Mouse (Mus musculus) heart, embryonic 12.5 days (tissue): Measurements from ENCODE around the gene Hspe1. TPM values are rescaled to one million over a fixed set of nuclear protein-coding genes. Genes with fewer than 3 reads are reported as not detected.
A peak's percentile ranks its signal among the peaks of the same experiment; 100 is the strongest.
"Not testable (repeated sequence)": the region's sequence is repeated elsewhere in the genome, so short reads cannot be mapped to it uniquely, and the experiment has no call there.

Experiments used
- ATAC-seq: fragments of 200-750 bp; cut with Nextera tagmentation; 2 replicates; pipeline ENCODE4 v1.8.0; 2017; ENCODE audit warnings: moderate TSS enrichment, moderate library complexity; ENCODE audit not compliant: insufficient number of reproducible peaks, low FRiP score
- H3K27ac ChIP-seq: fragments of 300-500 bp; sonication (generic); 2 replicates; pipeline ENCODE4 v1.5.1; 2016; ENCODE audit warnings: mild to moderate bottlenecking, moderate library complexity; ENCODE audit not compliant: poor library complexity, severe bottlenecking
- H3K27me3 ChIP-seq: fragments of 300-500 bp; sonication (generic); replicated peaks from 2 replicates; pipeline ENCODE4 v1.6.1; 2016; ENCODE audit warnings: mild to moderate bottlenecking, moderate library complexity
- H3K36me3 ChIP-seq: fragments of 300-500 bp; sonication (generic); 2 replicates; pipeline ENCODE4 v1.6.1; 2016; ENCODE audit warnings: mild to moderate bottlenecking, moderate library complexity
- H3K4me1 ChIP-seq: fragments of 300-500 bp; sonication (generic); replicated peaks from 2 replicates; pipeline ENCODE4 v1.6.1; 2016; ENCODE audit warnings: mild to moderate bottlenecking
- H3K4me2 ChIP-seq: fragments of 300-500 bp; sonication (generic); 2 replicates; pipeline ENCODE4 v1.6.1; 2016; ENCODE audit warnings: mild to moderate bottlenecking, moderate library complexity
- H3K4me3 ChIP-seq: fragments of 300-500 bp; sonication (generic); 2 replicates; pipeline ENCODE4 v1.5.1; 2016; ENCODE audit warnings: mild to moderate bottlenecking
- H3K9ac ChIP-seq: fragments of 300-500 bp; sonication (generic); 2 replicates; pipeline ENCODE4 v1.6.1; 2016; ENCODE audit warnings: mild to moderate bottlenecking, moderate library complexity
- H3K9me3 ChIP-seq: fragments of 300-500 bp; sonication (generic); replicated peaks from 2 replicates; pipeline ENCODE4 v1.6.1; 2016; ENCODE audit warnings: mild to moderate bottlenecking, moderate library complexity
- WGBS: fragments of 180-500 bp; shearing (Covaris S2); methylation state at CpG from one replicate; pipeline ENCODE4 v1.1.7; 2016; 5-methylcytosine and 5-hydroxymethylcytosine counted together
- polyA plus RNA-seq: library from polyadenylated mRNA; unstranded; fragments of >200 nt; fragmentation: Nextera tagmentation; extraction: Ambion mirVana; gene quantifications from 2 replicates; pipeline ENCODE4 v1.2.1, GENCODE M21; 2016

Gene Hspe1
- polyA plus RNA-seq, 1 experiment from 2014 or later = 427 TPM

DNA sequence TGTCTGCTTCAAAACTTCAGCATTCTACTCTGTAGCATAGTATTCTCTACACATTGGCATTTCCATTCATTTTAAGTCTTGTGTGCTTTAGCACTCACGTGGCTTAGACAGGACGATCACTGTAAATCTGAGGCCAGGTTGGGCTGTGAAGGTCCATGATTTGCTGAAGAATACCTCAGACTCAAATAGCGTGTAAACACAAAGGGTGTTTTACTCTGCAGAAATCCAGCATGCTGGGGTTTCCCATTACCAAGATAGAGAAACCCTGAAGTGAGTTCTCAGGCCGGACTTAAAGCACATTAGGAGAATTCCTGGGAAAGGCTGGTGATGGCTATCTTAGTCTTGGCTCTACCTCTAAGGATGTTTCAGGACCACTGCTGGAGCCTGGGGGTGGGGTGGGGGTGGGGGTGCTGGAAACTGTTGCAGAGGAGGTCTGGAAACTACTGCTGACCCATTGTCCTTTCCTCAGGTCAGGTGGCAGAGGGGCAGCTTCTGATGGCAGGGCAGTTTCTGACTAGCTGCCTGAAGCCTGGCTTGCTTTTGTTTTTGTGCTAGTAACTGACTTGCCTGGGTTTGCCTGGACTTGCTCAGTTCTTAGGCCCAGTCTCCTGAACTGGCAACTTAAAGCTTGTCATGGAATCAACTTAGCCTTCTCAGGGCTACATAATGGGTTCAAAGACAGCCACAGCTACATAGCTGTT is 21.3 kb downstream of the Hspe1 start:
- Histone ChIP-seq H3K4me2 (no peak overlapping the region), H3K9ac (no peak overlapping the region), H3K4me3 (no peak overlapping the region), H3K9me3 (no peaks in the 10 kb centered on the region), H3K36me3 (no peaks in the 10 kb centered on the region), H3K27ac (no peak overlapping the region), H3K27me3 (no peaks in the 10 kb centered on the region), H3K4me1 (no peaks in the 10 kb centered on the region)
- 81% methylated on average over 4 of the region's 4 CpGs for WGBS
- ATAC-seq = no peak

DNA sequence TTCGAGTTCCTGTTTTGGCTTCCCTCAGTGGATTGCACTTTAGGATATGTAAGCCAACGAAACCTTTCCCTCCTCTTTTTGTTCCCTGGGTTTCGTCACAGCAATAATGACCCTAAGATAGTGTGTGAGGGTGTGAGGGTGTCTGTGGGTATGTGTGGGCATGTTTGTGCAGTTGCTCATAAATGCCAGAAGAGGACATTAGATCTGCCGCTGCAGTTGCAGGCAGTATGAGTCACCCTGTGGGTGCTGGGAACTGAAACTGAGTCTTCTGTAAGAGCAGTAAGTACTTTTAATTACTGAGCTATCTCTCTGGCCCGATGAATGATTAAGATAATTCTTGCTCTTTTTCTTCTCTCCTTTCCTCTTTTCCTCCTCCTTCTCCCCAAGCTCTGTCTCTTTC is 35.1 kb downstream of the Hspe1 start:
- no peak for ATAC-seq
- Histone ChIP-seq H3K4me2 (no peak overlapping the region), H3K27ac (no peak overlapping the region), H3K36me3 (no peaks in the 10 kb centered on the region), H3K27me3 (no peaks in the 10 kb centered on the region), H3K9ac (no peak overlapping the region), H3K4me1 (no peaks in the 10 kb centered on the region), H3K9me3 (no peaks in the 10 kb centered on the region), H3K4me3 (no peak overlapping the region)
- WGBS = 75% methylated on average over 5 of the region's 5 CpGs

DNA sequence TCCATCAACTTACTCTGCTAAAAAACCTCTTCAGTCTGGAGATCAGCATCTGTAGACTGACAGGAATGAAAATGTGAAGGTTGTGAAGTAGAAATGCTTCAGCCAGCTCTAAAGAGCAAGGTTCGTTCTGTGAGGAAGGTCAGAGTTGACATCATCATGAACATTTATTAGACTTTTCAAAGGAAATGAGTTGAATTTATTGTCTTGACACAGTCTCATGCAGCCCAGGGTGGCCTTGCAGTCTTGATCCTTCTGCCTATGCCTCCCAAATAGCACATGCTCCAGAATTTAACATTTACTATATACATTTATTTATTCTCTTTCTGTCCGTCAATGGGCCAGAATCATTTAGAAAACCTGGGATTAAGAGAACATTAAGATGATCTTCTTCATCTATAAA is 35.6 kb downstream of the Hspe1 start:
- 80% methylated on average over 2 of the region's 2 CpGs for WGBS
- no peak overlapping the region for H3K9ac ChIP-seq
- H3K4me3 ChIP-seq = no peak overlapping the region
- H3K27ac ChIP-seq = no peak overlapping the region
- no peak overlapping the region for H3K4me2 ChIP-seq
- no peaks in the 10 kb centered on the region for H3K9me3 ChIP-seq
- no peaks in the 10 kb centered on the region for H3K4me1 ChIP-seq
- no peaks in the 10 kb centered on the region for H3K36me3 ChIP-seq
- H3K27me3 ChIP-seq = no peaks in the 10 kb centered on the region
- ATAC-seq = no peak

DNA sequence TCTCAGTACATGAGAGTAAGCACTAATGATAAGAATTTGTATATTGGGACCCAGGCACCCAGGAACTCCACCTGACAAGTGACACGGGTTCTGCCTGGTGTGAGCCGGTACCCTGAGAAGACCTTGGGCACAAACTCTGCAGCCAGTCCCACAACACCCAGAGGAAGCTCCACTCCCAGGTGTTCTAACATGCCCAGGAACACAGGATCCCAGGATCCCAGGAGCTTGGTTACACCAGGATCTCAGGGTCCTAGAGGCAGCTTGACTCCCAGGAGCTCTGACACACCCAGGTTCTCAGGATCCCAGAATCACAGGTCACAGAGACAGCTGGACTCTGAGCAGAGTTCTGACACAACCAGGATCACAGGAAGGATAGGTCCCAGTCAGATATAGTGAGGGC is 36.2 kb downstream of the Hspe1 start:
- H3K9me3 ChIP-seq, H3K36me3 ChIP-seq, H3K4me2 ChIP-seq, H3K4me1 ChIP-seq, H3K4me3 ChIP-seq, H3K27me3 ChIP-seq, H3K9ac ChIP-seq, ATAC-seq, H3K27ac ChIP-seq: not testable (repeated sequence)
- 93% methylated on average over 2 of the region's 2 CpGs for WGBS

DNA sequence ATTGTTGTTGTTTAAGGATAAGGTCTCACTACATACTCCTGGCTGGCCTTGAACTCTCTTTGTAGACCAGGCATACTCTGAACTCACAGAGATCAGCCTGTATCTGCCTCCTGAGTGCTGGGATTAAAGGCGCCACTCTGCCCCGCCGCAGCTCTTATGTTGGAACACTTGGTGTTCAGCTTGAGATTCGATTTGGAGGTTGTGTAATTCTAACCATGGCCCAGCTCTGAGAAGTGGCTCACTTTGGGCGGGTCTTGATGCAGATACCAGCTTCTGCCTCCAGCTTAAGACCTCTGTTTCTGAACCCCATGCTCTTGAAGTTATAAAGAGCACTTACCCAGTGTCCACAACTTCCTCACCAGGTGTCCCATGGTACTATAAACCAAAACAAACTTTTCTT is 41.8 kb downstream of the Hspe1 start:
- Histone ChIP-seq H3K4me1 (peaks cover 11% of the 10 kb centered on the region), H3K9ac (no peak overlapping the region)

DNA sequence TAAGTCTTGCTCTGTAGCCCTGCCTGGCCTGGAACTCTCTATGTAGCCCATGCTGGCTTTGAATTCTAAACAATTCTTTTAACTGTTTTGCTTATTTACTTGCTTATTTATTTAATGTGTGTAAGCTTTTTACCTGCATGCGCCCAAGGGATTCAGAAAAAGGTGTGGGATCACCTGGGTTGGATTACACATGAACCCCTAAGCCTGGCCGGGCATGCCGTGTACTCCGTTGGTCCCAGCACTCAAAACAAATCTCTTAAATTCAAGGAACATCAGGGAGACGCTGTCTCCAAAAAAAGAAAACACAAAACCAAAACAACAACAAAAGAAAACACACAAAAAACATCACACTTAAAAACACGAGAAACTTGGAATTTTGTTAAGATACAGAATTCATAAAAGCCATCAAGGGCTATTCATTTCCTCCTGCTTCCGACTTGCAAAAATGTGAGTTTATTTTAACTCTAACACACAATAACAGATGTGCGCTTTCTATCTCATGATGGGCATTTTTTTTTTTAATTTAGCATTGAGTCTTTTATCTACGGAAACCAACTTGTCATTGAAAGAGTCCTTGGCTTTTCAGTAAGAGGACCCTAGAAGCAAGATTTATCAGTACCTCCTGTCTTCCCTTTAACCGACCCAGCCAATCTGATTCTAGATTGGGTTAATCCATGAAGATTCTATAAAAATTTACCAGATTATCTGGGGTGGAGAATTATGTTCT is 42.4 kb downstream of the Hspe1 start:
- H3K9ac ChIP-seq = peak overlapping the region; percentile 54
- 64% methylated on average over 10 of the region's 10 CpGs for WGBS
- H3K27ac ChIP-seq = peak overlapping the region; percentile 99
- no peak for ATAC-seq
- H3K36me3 ChIP-seq = 0 out of 2 replicates have a peak, but pooled peaks cover 3% of the 10 kb centered on the region
- peak overlapping the region; percentile 75 for H3K4me2 ChIP-seq
- H3K27me3 ChIP-seq = no peaks in the 10 kb centered on the region
- H3K4me1 ChIP-seq = peaks cover 11% of the 10 kb centered on the region
- H3K4me3 ChIP-seq = peak overlapping the region; percentile 100
- H3K9me3 ChIP-seq = no peaks in the 10 kb centered on the region

More for the DNA sequence above, 41.8 kb downstream of the Hspe1 start:
- no peak overlapping the region for H3K4me2 ChIP-seq
- H3K4me3 ChIP-seq = no peak overlapping the region
- 91% methylated on average over 5 of the region's 5 CpGs for WGBS
- no peak for ATAC-seq
- 0 out of 2 replicates have a peak, but pooled peaks cover 3% of the 10 kb centered on the region for H3K36me3 ChIP-seq
- H3K27ac ChIP-seq = no peak overlapping the region
- no peaks in the 10 kb centered on the region for H3K9me3 ChIP-seq
- no peaks in the 10 kb centered on the region for H3K27me3 ChIP-seq

DNA sequence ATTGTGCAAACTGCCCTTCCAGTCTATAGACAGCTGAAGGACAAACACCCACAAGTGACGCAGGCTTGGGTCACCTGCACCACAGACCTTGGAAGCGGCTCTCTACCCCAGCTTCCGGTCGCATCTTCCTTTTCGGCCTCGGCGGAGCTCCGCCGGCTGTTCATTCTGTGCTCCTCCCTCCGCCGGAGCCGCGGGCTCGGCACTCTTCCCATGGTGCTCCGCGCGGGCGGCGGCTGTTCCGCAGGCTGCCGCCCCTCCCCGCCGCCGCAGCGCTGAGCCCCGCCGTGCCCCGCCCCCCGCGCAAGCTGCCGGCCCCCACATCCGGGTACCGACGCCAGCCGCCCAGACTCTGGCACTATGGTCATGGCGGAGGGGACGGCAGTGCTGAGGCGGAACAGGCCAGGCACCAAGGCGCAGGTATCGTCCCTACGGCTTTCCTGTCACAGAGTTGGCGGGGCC is 43.0 kb downstream of the Hspe1 start, which contains the start of gene Mob4:
TSS of gene Mob4 (plus strand) at position 289 of the 459 bp plus-strand sequence.
- Histone ChIP-seq H3K27me3 (no peaks in the 10 kb centered on the region), H3K4me3 (peak within 1 kb of the TSS; percentile 100), H3K9me3 (no peaks in the 10 kb centered on the region), H3K4me2 (peak within 1 kb of the TSS; percentile 75), H3K27ac (peak within 1 kb of the TSS; percentile 99), H3K36me3 (peaks cover 7% of the 10 kb centered on the region), H3K4me1 (peaks cover 11% of the 10 kb centered on the region), H3K9ac (peak within 1 kb of the TSS; percentile 100)
- WGBS = under 1% methylated on average over 41 of the region's 42 CpGs
- ATAC-seq = peak; percentile 96

DNA sequence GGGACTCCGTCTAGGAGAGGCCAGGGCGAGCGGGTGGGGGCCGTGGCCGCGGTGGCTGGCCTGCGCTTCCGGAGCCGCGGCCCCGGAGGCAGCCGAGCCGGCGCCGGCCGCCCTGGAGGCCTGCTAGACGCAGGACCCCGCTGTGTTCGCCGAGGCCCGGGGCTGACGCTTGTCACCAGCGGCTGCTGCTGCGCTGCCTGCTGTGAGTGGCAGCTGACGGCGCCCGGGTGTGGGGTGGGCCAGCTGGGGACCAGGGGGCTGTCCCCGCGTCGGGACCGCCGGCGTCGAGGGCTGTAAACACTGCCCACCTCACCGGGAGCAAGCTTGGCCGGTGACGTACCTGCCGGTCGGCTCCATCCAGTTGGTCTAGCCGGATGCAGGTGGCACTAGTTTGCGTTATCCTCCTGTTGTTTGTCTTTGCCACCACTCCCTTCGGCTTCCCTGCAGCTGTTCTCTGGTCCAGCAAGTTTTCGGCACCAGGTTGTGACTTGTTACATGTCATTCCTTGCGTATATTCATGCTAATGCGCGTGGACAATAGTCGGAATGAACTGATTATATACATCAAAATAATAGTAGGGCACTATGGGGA is 43.6 kb downstream of the Hspe1 start:
- H3K4me2 ChIP-seq = peak overlapping the region; percentile 75
- ATAC-seq = peak; percentile 82

DNA sequence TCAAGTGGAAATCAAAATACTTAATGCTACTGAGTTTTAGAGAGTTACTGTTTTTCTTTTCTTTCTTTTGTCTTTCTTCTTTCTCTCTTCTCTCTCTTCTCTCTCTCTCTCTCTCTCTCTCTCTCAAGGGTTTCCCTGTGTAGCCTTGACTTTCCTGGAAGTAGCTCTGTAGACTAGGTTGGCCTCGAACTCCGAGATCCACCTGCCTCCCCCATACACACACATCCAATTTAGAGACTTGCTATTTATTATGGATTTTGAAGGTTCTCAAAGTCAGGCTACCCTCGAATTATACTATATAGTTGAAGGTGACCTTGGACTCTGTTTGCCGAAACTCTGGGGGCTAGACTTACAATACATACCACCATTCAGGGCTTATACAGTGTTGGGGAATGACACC is 44.4 kb downstream of the Hspe1 start:
- Histone ChIP-seq H3K27me3 (no peaks in the 10 kb centered on the region), H3K9me3 (no peaks in the 10 kb centered on the region), H3K4me1 (peaks cover 11% of the 10 kb centered on the region), H3K4me2 (peak overlapping the region; percentile 75), H3K9ac (peak overlapping the region; percentile 100), H3K27ac (no peak overlapping the region), H3K36me3 (peaks cover 11% of the 10 kb centered on the region), H3K4me3 (peak overlapping the region; percentile 100)
- 54% methylated on average over 4 of the region's 4 CpGs for WGBS
- no peak for ATAC-seq

More for the DNA sequence above, 43.6 kb downstream of the Hspe1 start:
- WGBS = under 1% methylated on average over 47 of the region's 47 CpGs
- H3K27ac ChIP-seq = peak overlapping the region; percentile 99
- H3K9ac ChIP-seq = peak overlapping the region; percentile 100
- H3K4me1 ChIP-seq = peaks cover 11% of the 10 kb centered on the region
- no peaks in the 10 kb centered on the region for H3K9me3 ChIP-seq
- H3K27me3 ChIP-seq = no peaks in the 10 kb centered on the region
- H3K36me3 ChIP-seq = peaks cover 8% of the 10 kb centered on the region
- peak overlapping the region; percentile 100 for H3K4me3 ChIP-seq

DNA sequence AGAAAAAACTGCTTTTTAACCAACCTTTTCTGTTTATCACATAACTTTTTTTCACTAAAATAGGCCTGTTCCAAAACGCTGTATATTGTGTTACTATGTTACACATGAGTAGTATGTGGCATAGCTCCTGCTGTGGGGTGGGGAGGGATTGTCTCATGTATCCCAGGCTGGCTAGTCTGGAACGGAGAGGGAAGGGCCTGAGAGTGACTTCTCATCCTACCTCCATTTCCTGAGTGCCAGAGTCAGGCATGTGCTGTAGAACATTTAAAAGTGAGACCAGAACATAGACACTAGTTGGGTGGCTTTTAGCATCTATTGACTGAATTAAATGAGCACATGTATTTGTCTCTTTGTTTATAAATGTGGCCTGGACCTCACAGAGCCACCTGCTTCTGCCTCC is 45.2 kb downstream of the Hspe1 start:
- H3K4me3 ChIP-seq = no peak overlapping the region
- H3K27ac ChIP-seq = no peak overlapping the region
- no peak overlapping the region for H3K4me2 ChIP-seq
- peaks cover 15% of the 10 kb centered on the region for H3K36me3 ChIP-seq
- no peaks in the 10 kb centered on the region for H3K27me3 ChIP-seq
- H3K9me3 ChIP-seq = no peaks in the 10 kb centered on the region
- H3K9ac ChIP-seq = no peak overlapping the region
- H3K4me1 ChIP-seq = peaks cover 11% of the 10 kb centered on the region
- WGBS = 69% methylated on average over 2 of the region's 2 CpGs
- ATAC-seq = no peak

DNA sequence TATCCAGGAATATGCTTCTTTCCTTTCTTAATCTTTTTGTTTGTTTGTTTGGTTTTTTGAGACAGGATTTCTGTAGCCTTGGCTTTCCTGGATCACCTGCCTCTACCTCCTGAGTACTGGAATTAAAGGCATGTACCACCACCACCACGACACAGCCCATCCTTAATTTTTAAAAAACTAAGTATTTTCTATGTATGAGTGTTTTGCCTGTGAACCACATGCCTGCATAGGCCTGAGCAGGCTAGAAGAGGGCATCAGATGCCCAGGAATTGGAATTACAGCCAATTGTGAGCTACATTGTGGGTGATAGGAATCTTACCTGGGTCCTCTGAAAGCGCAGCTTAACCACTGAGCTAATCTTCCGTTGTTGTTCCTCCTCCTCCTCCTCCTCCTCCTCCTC is 46.4 kb downstream of the Hspe1 start:
- ATAC-seq = no peak
- Histone ChIP-seq H3K9me3 (no peaks in the 10 kb centered on the region), H3K27ac (no peak overlapping the region), H3K27me3 (no peaks in the 10 kb centered on the region), H3K4me3 (no peak overlapping the region), H3K9ac (no peak overlapping the region), H3K4me2 (no peak overlapping the region), H3K4me1 (peaks cover 11% of the 10 kb centered on the region), H3K36me3 (peaks cover 18% of the 10 kb centered on the region)
- WGBS = 96% methylated on average over 3 of the region's 3 CpGs
